Mouse (Mus musculus) Muller cell, postnatal 12 days (primary cell): Measurements from ENCODE around the gene Ddx21.
"Not testable (repeated sequence)": the region's sequence is repeated elsewhere in the genome, so short reads cannot be mapped to it uniquely, and the experiment has no call there.

Source experiments
- DNase-seq: peaks from one replicate; pipeline ENCODE4 v3.0.0-alpha.2; 2015; ENCODE audit errors: inconsistent ontology term

Gene Ddx21

DNA sequence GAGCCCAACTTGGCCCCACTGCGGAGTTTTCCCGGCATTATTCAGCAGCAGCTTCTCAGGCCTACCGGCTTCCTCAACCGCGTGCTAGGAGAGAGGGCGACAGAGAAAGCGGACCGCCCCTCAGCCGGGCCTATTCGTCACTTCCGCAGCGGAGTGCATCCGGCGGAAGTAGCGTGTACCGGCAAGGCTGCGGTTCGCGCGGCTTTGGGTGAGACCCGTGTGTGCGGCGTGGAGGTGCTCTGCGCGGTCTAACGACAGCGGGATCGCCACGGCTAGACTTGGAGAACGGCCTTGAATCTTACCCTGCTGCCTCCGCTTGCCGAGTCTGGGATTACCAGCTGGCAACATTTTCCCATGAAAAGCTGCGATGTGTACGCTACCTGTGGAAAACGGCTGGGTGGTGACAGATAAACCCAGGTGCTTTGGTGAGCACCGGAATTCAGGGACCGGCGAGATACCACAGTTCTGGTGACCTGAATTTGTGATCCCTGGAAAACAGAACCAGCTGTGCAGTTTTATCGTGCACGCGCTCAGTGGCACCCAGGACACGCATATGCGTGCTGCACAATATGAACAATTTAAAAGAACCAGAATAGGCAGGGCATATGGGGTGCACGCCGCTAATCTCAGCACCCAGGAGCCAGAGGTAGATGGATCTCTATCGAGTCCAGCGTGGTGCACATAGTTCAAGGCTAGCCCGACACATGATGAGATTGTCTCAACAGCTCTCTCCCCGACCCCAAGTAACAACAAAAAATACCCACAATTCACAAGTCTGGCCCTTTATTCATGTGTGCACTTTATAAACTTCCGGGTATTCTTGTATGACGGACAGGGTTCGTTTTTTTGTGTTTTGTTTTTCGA is at the start of gene Ddx21:
Ddx21 (minus strand) TSS at position 105 of the 864 bp plus-strand sequence.
- DNase-seq, result peak; percentile 92

DNA sequence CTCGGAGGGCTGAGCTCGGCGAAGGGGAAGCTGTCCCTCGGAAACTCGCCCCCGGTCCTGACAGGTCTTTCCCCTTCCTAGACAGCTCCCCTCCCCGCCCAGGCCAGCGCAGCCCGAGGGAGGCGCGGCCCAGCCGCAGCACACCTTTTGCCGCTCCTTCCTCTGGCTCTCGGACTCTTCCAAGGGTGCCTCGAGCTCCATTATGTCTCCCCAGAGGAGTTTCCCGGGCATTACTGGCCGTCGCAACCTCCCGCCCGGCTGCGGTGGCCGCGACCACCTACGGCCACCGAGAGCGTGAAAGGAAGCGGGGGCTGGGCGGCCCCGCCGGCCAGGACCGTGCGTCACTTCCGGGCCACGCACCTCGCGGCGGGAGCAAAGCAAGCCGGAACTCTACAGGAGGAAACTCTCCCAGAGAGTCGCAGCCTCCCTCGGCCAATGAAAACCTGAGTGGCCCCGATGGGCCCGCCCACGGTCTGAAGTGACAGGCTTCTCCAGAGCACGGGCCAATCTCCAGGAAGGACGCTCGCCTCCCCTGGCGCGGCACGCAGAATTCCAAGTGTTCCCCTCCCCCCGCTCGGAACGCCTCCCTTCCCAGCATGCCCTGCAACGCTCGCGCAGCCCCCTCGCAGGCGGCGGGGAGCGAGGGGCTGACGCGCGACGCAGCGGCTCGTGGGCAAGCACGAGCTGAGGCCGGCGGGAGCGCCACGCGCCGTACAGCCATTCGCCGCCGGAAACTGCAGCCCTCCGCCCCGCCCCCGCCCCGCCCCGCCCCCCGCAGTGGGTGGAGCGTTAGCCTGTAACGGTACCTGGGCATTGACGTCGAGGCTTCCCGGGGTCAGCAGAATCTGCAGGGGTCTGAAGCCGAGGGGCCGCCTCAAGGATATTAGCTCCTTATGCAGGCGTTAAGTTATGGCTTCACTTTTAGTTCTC is 49.1 kb upstream of the Ddx21 start, which contains the start of gene Ddx50:
Ddx50 (minus strand) TSS at position 338 of the 930 bp plus-strand sequence.
- DNase-seq, result peak; percentile 100

GRCm38 (mm10) chr10:62650358-62650782 is 48.3 kb upstream of the Ddx21 start:
- peak; percentile 66 for DNase-seq

DNA sequence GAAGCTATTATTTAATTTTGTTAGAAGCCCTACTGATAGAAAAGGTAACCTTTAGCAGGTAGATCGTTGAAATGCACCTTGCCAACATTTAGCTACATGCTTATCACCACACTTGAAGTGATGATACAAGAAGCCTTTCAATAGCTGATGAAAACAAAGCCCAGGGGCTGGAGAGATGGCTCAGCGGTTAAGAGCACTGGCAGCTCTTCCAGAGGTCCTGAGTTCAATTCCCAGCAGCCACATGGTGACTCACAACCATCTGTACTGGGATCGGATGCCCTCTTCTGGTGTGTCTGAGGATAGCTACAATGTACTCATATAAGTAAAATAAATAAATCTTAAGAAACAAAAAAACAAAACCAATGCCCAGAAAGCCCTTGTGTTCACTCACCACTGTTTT is 2.1 kb upstream of the Ddx21 start:
- DNase-seq, result no peak

GRCm38 (mm10) chr10:62603233-62604030 is 1.4 kb upstream of the Ddx21 start:
- no peak for DNase-seq

DNA sequence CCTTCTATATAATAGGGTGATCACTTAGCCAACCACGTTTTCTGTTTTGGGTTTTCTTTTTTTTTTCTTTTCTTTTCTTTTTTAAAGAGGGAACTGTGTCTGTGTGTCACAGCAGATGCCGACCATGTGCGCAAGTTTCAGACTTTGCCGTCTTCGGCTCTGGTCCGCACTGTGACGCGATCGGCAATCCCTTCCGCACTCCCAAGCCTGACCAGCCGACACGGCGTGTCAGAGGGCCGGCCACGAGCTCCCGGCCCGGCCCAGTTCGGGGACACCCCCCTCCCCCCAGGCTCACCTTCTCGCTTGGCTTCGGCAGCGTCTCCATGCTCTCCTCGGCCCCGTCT is 276 bp downstream of the Ddx21 start:
- no peak for DNase-seq

- DNase-seq, result peak; percentile 56
These were observed 859 bp downstream of the Ddx21 start for GRCm38 (mm10) chr10:62601053-62601791.

GRCm38 (mm10) chr10:62600056-62600455 is 2.0 kb downstream of the Ddx21 start:
- no peak for DNase-seq

- DNase-seq, result not testable (repeated sequence)
These were observed 2.8 kb downstream of the Ddx21 start for GRCm38 (mm10) chr10:62599311-62599710.

- DNase-seq, result peak; percentile 80
These were observed 9.6 kb downstream of the Ddx21 start for GRCm38 (mm10) chr10:62592496-62592895.

GRCm38 (mm10) chr10:62590200-62590599 is 11.9 kb downstream of the Ddx21 start:
- DNase-seq, result peak; percentile 80

- peak; percentile 73 for DNase-seq
These were observed 13.5 kb downstream of the Ddx21 start for GRCm38 (mm10) chr10:62588616-62589015.

- no peak for DNase-seq
These were observed 18.8 kb downstream of the Ddx21 start for GRCm38 (mm10) chr10:62583245-62583644.

GRCm38 (mm10) chr10:62582701-62583100 is 19.4 kb downstream of the Ddx21 start:
- no peak for DNase-seq

- no peak for DNase-seq
These were observed 19.8 kb downstream of the Ddx21 start for GRCm38 (mm10) chr10:62582263-62582662.

- not testable (repeated sequence) for DNase-seq
These were observed 23.0 kb downstream of the Ddx21 start for GRCm38 (mm10) chr10:62579129-62579528.

GRCm38 (mm10) chr10:62578338-62579100 is 23.6 kb downstream of the Ddx21 start, which contains the start of gene Kif1bp:
Kif1bp (minus strand) TSS chr10:62578457.
- DNase-seq, result peak; percentile 92

DNA sequence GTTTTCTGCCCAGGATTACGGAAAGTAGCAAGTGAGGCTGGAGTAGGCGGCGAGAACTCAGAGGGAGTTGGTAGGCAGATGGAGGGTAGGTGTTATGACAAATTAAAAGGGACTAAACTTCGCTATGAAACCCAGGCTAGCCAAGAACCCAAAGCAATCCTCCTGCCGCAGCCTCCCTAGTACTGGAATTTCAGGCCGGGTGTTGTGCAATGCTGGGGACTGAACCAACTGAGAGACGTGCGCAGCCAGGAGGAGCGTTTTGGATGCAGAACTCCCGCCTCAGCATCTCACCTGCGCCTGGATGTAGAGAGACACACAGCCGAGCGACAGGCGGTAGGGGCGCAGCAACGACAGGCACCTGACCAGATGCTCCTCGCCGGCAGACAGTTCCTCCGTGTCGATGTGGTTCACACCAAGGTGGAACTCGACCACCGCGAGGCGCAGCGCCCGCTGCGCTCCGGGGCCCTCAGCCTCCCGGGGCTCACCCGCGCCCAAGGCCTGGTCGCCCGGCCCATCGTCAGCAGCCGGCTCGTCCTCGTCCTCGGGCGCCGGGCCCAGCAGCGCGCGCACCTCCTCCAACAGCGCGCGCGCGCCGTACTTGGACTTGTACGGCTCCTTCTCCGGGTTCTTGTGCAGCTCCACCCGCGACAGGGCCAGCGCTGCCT is 24.3 kb downstream of the Ddx21 start:
- DNase-seq, result no peak

DNA sequence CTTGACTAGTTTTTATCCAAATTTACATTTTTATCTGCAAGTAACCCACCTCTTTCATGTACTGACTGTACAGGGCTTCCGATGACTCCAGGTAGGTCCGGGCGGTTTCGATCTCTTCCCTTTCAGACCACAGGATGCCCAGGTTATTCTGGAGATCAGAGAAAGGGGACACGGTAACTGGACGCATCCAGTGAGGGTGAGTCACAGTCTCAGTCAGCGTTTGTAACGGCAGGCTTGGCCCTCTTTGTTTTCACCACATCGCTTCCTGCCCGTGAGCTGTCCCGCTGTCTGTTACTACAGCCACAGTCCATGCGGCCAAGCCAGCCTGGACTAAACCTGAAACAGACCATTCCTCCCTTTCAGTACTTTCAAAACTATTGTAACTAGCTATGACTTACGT is 27.1 kb downstream of the Ddx21 start:
- no peak for DNase-seq
